Mouse (Mus musculus): ENCODE measurements at regions not wholly inside any gene's neighbourhood (a gene's known extent, or its start where the extent isn't known, plus 50 kb on each side); places are given as distances from the start of the nearest gene placed in this dataset.

GRCm38 (mm10) chr2:45197955-45198631, 80.9 kb upstream of the Zeb2 start:
- ChIA-PET POLR2A (no interaction called here), CTCF (no interaction called here)

GRCm38 (mm10) chr2:45197342-45197741, 80.1 kb upstream of the Zeb2 start:
- ChIA-PET CTCF (no interaction called here), POLR2A (no interaction called here)

- ChIA-PET CTCF (no interaction called here), POLR2A (no interaction called here)
Measured at GRCm38 (mm10) chr2:45196511-45196910, 79.3 kb upstream of the Zeb2 start.

- CTCF ChIA-PET = no interaction called here
- POLR2A ChIA-PET = no interaction called here
Measured at GRCm38 (mm10) chr2:45194335-45194734, 77.1 kb upstream of the Zeb2 start.

- ChIA-PET CTCF (interaction anchor here in 1 of 4 experiments (0.7 kb wide), 1 partner anchor 40 kb away, joined by 3 read pairs; no protein-coding TSS in a partner anchor), POLR2A (no interaction called here)
Measured at GRCm38 (mm10) chr2:45185621-45185999, 68.4 kb upstream of the Zeb2 start.

- ChIA-PET CTCF (interaction anchor here in 2 of 4 experiments (0.6 to 0.7 kb wide), 2 partner anchors 41 to 233 kb away, joined by 3 to 4 read pairs; no protein-coding TSS in a partner anchor), POLR2A (interaction anchor here in 3 of 4 experiments (0.6 kb wide), 5 partner anchors 59 to 358 kb away, joined by 3 to 6 read pairs (median 3); no protein-coding TSS in a partner anchor)
Measured at GRCm38 (mm10) chr2:45184704-45185620, 67.8 kb upstream of the Zeb2 start.

- ChIA-PET POLR2A (interaction anchor here in 2 of 4 experiments (0.6 to 0.7 kb wide), 3 partner anchors 72 to 357 kb away, joined by 3 to 4 read pairs (median 3); no protein-coding TSS in a partner anchor), CTCF (no interaction called here)
Measured at GRCm38 (mm10) chr2:45184149-45184548, 67.0 kb upstream of the Zeb2 start.

- CTCF ChIA-PET = no interaction called here
Measured at GRCm38 (mm10) chr2:45182876-45183275, 65.7 kb upstream of the Zeb2 start.

GRCm38 (mm10) chr2:45181552-45181951, 64.4 kb upstream of the Zeb2 start:
- CTCF ChIA-PET = no interaction called here
- POLR2A ChIA-PET = no interaction called here

More at GRCm38 (mm10) chr2:45182876-45183275, 65.7 kb upstream of the Zeb2 start:
- POLR2A ChIA-PET = interaction anchor here in 1 of 4 experiments (1.1 kb wide), 1 partner anchor 24 kb away, joined by 3 read pairs; no protein-coding TSS in a partner anchor

- POLR2A ChIA-PET = interaction anchor here in 1 of 4 experiments (0.5 kb wide), 1 partner anchor 1455 kb away, joined by 4 read pairs; no protein-coding TSS in a partner anchor
- CTCF ChIA-PET = interaction anchor here in 1 of 4 experiments (0.5 kb wide), 1 partner anchor 402 kb away, joined by 6 read pairs; no protein-coding TSS in a partner anchor
Measured at GRCm38 (mm10) chr2:45178849-45179453, 61.8 kb upstream of the Zeb2 start.

GRCm38 (mm10) chr2:45172382-45172781, 55.2 kb upstream of the Zeb2 start:
- ChIA-PET CTCF (interaction anchor here in 1 of 4 experiments (0.6 kb wide), 1 partner anchor 307 kb away, joined by 3 read pairs; no protein-coding TSS in a partner anchor), POLR2A (no interaction called here)

GRCm38 (mm10) chr2:45171520-45172173, 54.5 kb upstream of the Zeb2 start:
- CTCF ChIA-PET = interaction anchor here in 1 of 4 experiments (0.6 kb wide), 1 partner anchor 307 kb away, joined by 3 read pairs; no protein-coding TSS in a partner anchor
- POLR2A ChIA-PET = interaction anchor here in 1 of 4 experiments (0.6 to 0.7 kb wide), 2 partner anchors 13 to 519 kb away, joined by 3 read pairs; no protein-coding TSS in a partner anchor

GRCm38 (mm10) chr2:45170272-45170671, 53.1 kb upstream of the Zeb2 start:
- ChIA-PET POLR2A (interaction anchor here in 1 of 4 experiments (0.5 to 0.7 kb wide), 3 partner anchors 17 to 112 kb away, joined by 3 to 6 read pairs (median 3); no protein-coding TSS in a partner anchor), CTCF (no interaction called here)

- ChIA-PET POLR2A (interaction anchor here in 1 of 4 experiments (0.7 kb wide), 1 partner anchor 523 kb away, joined by 4 read pairs; no protein-coding TSS in a partner anchor), CTCF (no interaction called here)
Measured at GRCm38 (mm10) chr2:45169429-45170070, 52.4 kb upstream of the Zeb2 start.

- ChIA-PET CTCF (interaction anchor here in 1 of 4 experiments (0.7 kb wide), 1 partner anchor 373 kb away, joined by 3 read pairs; no protein-coding TSS in a partner anchor), POLR2A (interaction anchor here in 1 of 4 experiments (0.7 kb wide), 1 partner anchor 522 kb away, joined by 4 read pairs; no protein-coding TSS in a partner anchor)
Measured at GRCm38 (mm10) chr2:45168606-45169005, 51.4 kb upstream of the Zeb2 start.

Data from embryonic stem cell, embryonic (primary cell).